Comparison of ENCODE assay signal across 14 mouse cellular contexts in the genomic region with DNA sequence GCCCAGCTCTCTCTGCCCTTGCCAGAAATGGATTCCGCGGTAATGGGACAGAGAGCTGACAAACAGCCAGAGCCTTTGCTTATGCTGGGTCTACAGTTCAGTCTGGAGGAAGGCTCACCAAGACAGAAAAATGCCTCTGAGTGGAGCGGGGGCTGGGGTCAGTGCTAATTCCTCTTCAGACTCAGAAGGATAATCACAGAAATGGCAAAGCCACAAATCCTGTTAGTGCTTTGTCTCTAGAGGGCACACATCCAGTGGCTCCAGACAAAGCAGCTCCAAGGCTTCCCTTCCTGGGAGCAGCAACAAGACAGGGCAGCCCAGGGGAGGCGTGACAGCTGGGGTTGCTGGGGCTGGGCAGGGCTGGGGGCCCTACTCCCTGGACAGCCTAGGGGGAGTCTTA. TPM values are rescaled to one million over a fixed set of nuclear protein-coding genes. Genes with fewer than 3 reads are reported as not detected.
DNase-seq lines count a peak whose midpoint lies in the region; ATAC-seq and TF ChIP-seq lines count a peak whose summit lies in the region.
"Had no signal": no experiment of that assay in that cellular context is flagged by ENCODE, and none has a peak within 500 bp of the region (broad histone marks: within the 10 kb centered on the region; RNA-seq: fewer than 3 reads in every experiment).

No protein-coding gene starts in this region.

- WGBS in kidney, postnatal 0 days = 66% methylated on average over 4 of the region's 4 CpGs
- 16% methylated on average over 4 of the region's 4 CpGs for WGBS in midbrain, postnatal 0 days

- H3K4me1 ChIP-seq in kidney, postnatal 0 days (replicated peaks; ENCODE audit: insufficient read depth, low read length) = peaks cover 6% of the 10 kb centered on the region
- no peaks in the 10 kb centered on the region for H3K4me1 ChIP-seq in midbrain, postnatal 0 days (ENCODE audit: insufficient read depth, low read length)

- no peak overlapping the region for H3K4me2 ChIP-seq in kidney, postnatal 0 days (ENCODE audit: low read length)
- no peak overlapping the region for H3K4me2 ChIP-seq in midbrain, postnatal 0 days (ENCODE audit: low read depth, low read length, poor library complexity, severe bottlenecking)
- H3K4me2 ChIP-seq: limb, embryonic 12.5 days had no signal

- no peak overlapping the region for H3K9ac ChIP-seq in kidney, postnatal 0 days (ENCODE audit: low read depth, low read length)
- H3K9ac ChIP-seq in midbrain, postnatal 0 days (replicated peaks; ENCODE audit: low read length, poor library complexity, severe bottlenecking) = no peak overlapping the region
- H3K9ac ChIP-seq: limb, embryonic 12.5 days had no signal

- TF ChIP-seq CTCF in kidney, postnatal 0 days (IDR thresholded peaks at IDR 0.05; ENCODE audit: low read depth) = no peak
- TF ChIP-seq CTCF in midbrain, postnatal 0 days (IDR thresholded peaks at IDR 0.05) = peak; percentile 16; the same call in 1 of the 2 replicates

- no peaks in the 10 kb centered on the region for H3K27me3 ChIP-seq in kidney, postnatal 0 days (ENCODE audit: insufficient read depth, low read length)
- no peaks in the 10 kb centered on the region for H3K27me3 ChIP-seq in midbrain, postnatal 0 days (ENCODE audit: insufficient read depth, low read length)
- H3K27me3 ChIP-seq: limb, embryonic 12.5 days had no signal

- H3K4me3 ChIP-seq in kidney, postnatal 0 days (replicated peaks; ENCODE audit: low read depth, low read length) = no peak overlapping the region
- H3K4me3 ChIP-seq in midbrain, postnatal 0 days (ENCODE audit: low read depth, low read length) = no peak overlapping the region
- H3K4me3 ChIP-seq: limb, embryonic 12.5 days had no signal

- no peaks in the 10 kb centered on the region for H3K9me3 ChIP-seq in kidney, postnatal 0 days (replicated peaks; ENCODE audit: low read length)
- no peaks in the 10 kb centered on the region for H3K9me3 ChIP-seq in midbrain, postnatal 0 days (ENCODE audit: low read length)
- H3K9me3 ChIP-seq: limb, embryonic 12.5 days had no signal

- DNase-seq in kidney, postnatal 0 days (ENCODE audit: low spot score) = peak; percentile 34
- DNase-seq in kidney, adult 18-20 months = no peak
- peak; percentile 88 for DNase-seq in Muller cell, postnatal 12 days (ENCODE audit: inconsistent ontology term)
- peak; percentile 17 for DNase-seq in embryo, embryonic 11 days
- DNase-seq in midbrain, postnatal 0 days (ENCODE audit: low spot score) = peak; percentile 60
- no peak for DNase-seq in heart, adult 11 months
- no peak for DNase-seq in ovary, adult 18-20 months (ENCODE audit: low spot score)
- DNase-seq: adrenal gland, postnatal 14 days; gastrocnemius, postnatal 36 days; kidney, adult 8-10 months; right cerebral cortex, adult 18-20 months; thymus, postnatal 36 days had no signal

- H3K36me3 ChIP-seq in kidney, postnatal 0 days (ENCODE audit: insufficient read depth, low read length) = no peaks in the 10 kb centered on the region
- H3K36me3 ChIP-seq in midbrain, postnatal 0 days (ENCODE audit: insufficient read depth, low read length) = no peaks in the 10 kb centered on the region
- H3K36me3 ChIP-seq: limb, embryonic 12.5 days had no signal

- H3K27ac ChIP-seq in kidney, postnatal 0 days = no peak overlapping the region
- H3K27ac ChIP-seq in midbrain, postnatal 0 days (ENCODE audit: low read depth, low read length) = no peak overlapping the region
- H3K27ac ChIP-seq: limb, embryonic 12.5 days; macrophage had no signal

- ATAC-seq in kidney, postnatal 0 days (replicated peaks; ENCODE audit: low FRiP score, low read depth) = no peak
- ATAC-seq in midbrain, postnatal 0 days (ENCODE audit: low FRiP score) = no peak

RNA-seq across cellular contexts. Expression of a gene that starts 9.5 kb away (rescaled TPM):
- 9.4 and 9.6 TPM in 2 replicates for polyA plus RNA-seq in kidney, postnatal 0 days (2015; fragmentation: Nextera tagmentation; extraction: Ambion mirVana)
- total RNA-seq in midbrain, postnatal 0 days (2014; rRNA removed) = 18.5 and 20.2 TPM in 2 replicates
- polyA plus RNA-seq in midbrain, postnatal 0 days (2015; fragmentation: Nextera tagmentation; extraction: Ambion mirVana) = 2.2 and 2.3 TPM in 2 replicates

Comparison
In these comparisons a context has a peak if more than half of its experiments do, and no peak if none do; other contexts are left out.
1. DNase-seq: peak in kidney, postnatal 0 days (single experiment), Muller cell, postnatal 12 days (single experiment), embryo, embryonic 11 days (single experiment) and midbrain, postnatal 0 days (single experiment); none in kidney, adult 18-20 months (single experiment), heart, adult 11 months (single experiment) and ovary, adult 18-20 months (single experiment).